Mouse (Mus musculus): Measurements from ENCODE around the gene Arhgap30. TPM values are rescaled to one million over a fixed set of nuclear protein-coding genes. Genes with fewer than 3 reads are reported as not detected.

Arhgap30 gene
- total and polyA plus RNA-seq, 2 experiments from 2014 or later: 0.52 to 0.84 TPM

DNA sequence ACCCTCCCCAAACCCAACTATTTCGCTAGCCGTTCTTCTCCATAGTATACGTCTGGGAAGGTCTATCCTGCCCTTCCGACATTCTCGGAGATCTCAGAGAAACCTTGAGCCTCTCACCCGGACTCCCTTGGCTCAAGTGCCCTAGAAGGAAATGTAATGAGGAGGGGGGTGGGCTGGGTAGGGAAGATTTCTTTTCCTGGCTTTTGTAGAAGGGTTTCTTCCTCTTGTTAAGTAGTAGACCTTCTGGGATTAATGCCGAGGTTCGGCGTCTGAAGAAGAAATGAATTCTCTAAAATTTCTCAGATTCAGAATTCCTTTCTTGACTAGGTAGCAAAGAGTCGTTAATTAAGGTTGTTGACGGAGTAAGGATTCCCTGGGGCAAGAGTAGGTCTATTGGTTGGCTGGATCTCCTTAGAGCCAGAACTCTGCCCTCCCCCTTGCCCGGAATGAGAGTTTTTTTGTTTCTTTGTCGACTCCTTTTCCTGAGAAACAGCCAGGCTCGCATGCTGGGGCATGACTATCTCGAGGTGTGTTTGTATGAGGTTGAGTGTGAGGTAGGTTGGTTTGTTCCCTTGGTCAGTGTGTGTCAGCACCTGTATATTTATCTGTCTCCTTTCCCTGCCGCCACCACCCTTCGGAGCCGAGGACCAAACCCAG, 49.4 kb downstream of the Arhgap30 start:
- H3K27ac ChIP-seq: no peak overlapping the region
- WGBS: 8% methylated on average over 18 of the region's 18 CpGs
- no peak for ATAC-seq

DNA sequence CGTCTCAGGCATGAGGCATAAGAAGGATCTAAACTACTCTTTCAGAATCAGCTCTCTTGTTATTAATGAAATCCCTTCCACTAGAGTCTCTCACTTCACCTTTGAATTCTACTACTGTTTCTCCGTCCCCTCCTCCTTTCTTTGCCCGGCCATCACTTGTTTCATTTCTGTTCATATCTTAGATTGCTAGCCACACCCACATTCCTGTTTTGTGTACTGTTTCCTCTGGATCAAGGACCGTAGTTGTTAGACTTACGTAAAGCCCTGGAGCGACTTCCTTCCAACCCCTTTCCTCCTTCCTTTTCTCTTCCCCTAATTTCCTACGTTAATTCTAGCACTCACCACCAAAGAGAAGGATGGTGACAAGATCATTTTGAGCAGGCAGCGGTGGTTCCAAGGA, 50.3 kb downstream of the Arhgap30 start:
- TF ChIP-seq CTCF (IDR thresholded peaks at IDR 0.05; ENCODE audit: low read depth): no peak
- WGBS: 62% methylated on average over 8 of the region's 8 CpGs
- H3K4me3 ChIP-seq (ENCODE audit: low read length): peak overlapping the region; percentile 42; the same call in 1 of the 2 replicates
- DNase-seq (ENCODE audit: low spot score) (no peak), ATAC-seq (no peak)
- H3K9ac ChIP-seq (replicated peaks; ENCODE audit: low read length): no peak overlapping the region
- no peaks in the 10 kb centered on the region for H3K36me3 ChIP-seq (ENCODE audit: insufficient read depth, low read length)
- no peaks in the 10 kb centered on the region for H3K27me3 ChIP-seq (ENCODE audit: insufficient read depth, low read length)
- no peaks in the 10 kb centered on the region for H3K9me3 ChIP-seq (ENCODE audit: low read length)
- peak overlapping the region; percentile 55; the same call in 1 of the 2 replicates for H3K4me2 ChIP-seq (ENCODE audit: low read depth, low read length)
- no peak overlapping the region for H3K27ac ChIP-seq
- 0 out of 2 replicates have a peak, but pooled peaks cover 5% of the 10 kb centered on the region for H3K4me1 ChIP-seq (ENCODE audit: insufficient read depth, low read length)

More for the DNA sequence above, 49.4 kb downstream of the Arhgap30 start:
- no peaks in the 10 kb centered on the region for H3K27me3 ChIP-seq (ENCODE audit: insufficient read depth, low read length)
- no peak for TF ChIP-seq CTCF (IDR thresholded peaks at IDR 0.05; ENCODE audit: low read depth)
- peak overlapping the region; percentile 51; the same call in 1 of the 2 replicates for H3K9ac ChIP-seq (replicated peaks; ENCODE audit: low read length)
- H3K4me3 ChIP-seq (ENCODE audit: low read length): peak overlapping the region; percentile 42
- no peaks in the 10 kb centered on the region for H3K36me3 ChIP-seq (ENCODE audit: insufficient read depth, low read length)
- H3K4me2 ChIP-seq (ENCODE audit: low read depth, low read length): peak overlapping the region; percentile 55
- no peak for DNase-seq (ENCODE audit: low spot score)
- 0 out of 2 replicates have a peak, but pooled peaks cover 5% of the 10 kb centered on the region for H3K4me1 ChIP-seq (ENCODE audit: insufficient read depth, low read length)
- H3K9me3 ChIP-seq (ENCODE audit: low read length): no peaks in the 10 kb centered on the region

- no peak overlapping the region for H3K9ac ChIP-seq (replicated peaks; ENCODE audit: low read length)
- 0 out of 2 replicates have a peak, but pooled peaks cover 5% of the 10 kb centered on the region for H3K4me1 ChIP-seq (ENCODE audit: insufficient read depth, low read length)
- no peaks in the 10 kb centered on the region for H3K27me3 ChIP-seq (ENCODE audit: insufficient read depth, low read length)
- 33% methylated on average over 9 of the region's 9 CpGs for WGBS
- 0 out of 2 replicates have a peak overlapping the region, but pooled peaks have one; percentile 55 for H3K4me2 ChIP-seq (ENCODE audit: low read depth, low read length)
- DNase-seq (ENCODE audit: low spot score) (peak; percentile 48), ATAC-seq (peak; percentile 19; the same call in 1 of the 2 replicates)
- no peaks in the 10 kb centered on the region for H3K36me3 ChIP-seq (ENCODE audit: insufficient read depth, low read length)
- H3K27ac ChIP-seq: peak overlapping the region; percentile 20; the same call in 1 of the 2 replicates
- H3K9me3 ChIP-seq (ENCODE audit: low read length): no peaks in the 10 kb centered on the region
- H3K4me3 ChIP-seq (ENCODE audit: low read length): no peak overlapping the region
- no peak for TF ChIP-seq CTCF (IDR thresholded peaks at IDR 0.05; ENCODE audit: low read depth)
Measured at GRCm38 (mm10) chr1:171440025-171440725, 51.4 kb downstream of the Arhgap30 start.

DNA sequence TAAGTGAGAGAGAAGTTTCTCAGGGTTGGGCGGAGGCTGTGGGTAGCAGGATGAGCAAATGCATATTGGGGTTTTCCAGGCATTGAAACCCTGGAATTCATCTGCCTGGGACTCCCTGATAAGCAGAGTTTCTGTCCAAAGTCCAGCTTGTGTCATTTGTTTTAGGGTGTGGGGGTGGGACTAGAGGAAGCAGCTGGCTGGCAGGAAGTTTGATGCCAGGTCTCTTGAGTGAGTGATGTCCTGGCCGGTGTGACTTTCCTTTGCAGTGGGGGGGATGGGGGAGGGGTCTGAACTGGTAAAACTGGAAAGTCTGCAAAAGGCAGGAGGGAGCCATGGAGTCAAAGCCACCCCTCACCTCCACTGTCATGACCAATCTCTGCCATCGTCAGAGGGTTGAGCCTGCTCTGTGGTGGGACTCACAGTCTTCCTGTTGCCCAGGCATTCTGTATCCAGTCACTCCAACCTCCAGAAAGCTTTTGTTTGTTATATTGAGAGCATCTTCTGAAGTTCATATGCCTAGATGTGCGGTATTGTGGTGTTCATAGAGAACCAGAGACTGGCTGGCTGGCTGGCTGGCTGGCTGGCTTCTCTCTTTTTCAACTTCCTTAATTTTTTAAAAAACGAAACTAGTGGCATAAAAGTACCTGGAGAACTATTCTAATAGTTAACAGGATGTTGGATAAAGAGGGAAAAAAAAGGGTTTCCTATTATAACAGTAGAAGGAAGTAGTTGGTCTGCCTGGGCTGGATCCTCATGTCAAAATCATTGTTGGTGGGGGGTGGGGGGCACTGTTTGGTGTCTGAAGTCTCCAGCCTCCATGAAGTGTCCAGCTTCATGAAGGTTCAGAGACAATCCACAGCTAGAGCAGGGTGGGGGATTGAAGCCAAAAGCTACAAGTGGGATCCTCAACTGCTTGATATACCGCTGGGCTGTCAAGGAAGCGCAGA, 53.0 kb downstream of the Arhgap30 start:
- no peak overlapping the region for H3K9ac ChIP-seq (replicated peaks; ENCODE audit: low read length)
- H3K27me3 ChIP-seq (ENCODE audit: insufficient read depth, low read length): no peaks in the 10 kb centered on the region
- no peak for ATAC-seq
- H3K4me3 ChIP-seq (ENCODE audit: low read length): no peak overlapping the region
- no peak overlapping the region for H3K27ac ChIP-seq
- DNase-seq (ENCODE audit: low spot score): no peak
- 0 out of 2 replicates have a peak, but pooled peaks cover 5% of the 10 kb centered on the region for H3K4me1 ChIP-seq (ENCODE audit: insufficient read depth, low read length)
- H3K36me3 ChIP-seq (ENCODE audit: insufficient read depth, low read length): no peaks in the 10 kb centered on the region
- no peak overlapping the region for H3K4me2 ChIP-seq (ENCODE audit: low read depth, low read length)
- no peak for TF ChIP-seq CTCF (IDR thresholded peaks at IDR 0.05; ENCODE audit: low read depth)
- no peaks in the 10 kb centered on the region for H3K9me3 ChIP-seq (ENCODE audit: low read length)
- WGBS: 55% methylated on average over 7 of the region's 7 CpGs

DNA sequence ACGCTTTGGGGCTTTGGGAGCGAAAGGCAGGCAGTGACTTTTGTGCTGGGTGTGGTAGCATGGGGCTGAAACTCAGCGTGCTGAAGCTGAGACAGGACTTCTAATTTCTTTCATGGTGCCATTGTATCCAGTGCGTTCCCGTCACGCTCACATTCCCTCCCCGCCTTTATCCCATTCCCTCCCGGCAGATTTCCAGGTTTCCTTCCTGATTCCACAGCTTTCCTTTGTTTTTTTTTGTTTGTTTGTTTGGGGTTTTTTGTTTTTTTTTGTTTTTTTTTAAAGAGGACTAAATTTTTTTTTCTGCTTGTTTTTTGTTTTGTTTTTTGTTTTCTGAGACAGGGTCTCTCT, 53.6 kb downstream of the Arhgap30 start:
- WGBS: 43% methylated on average over 8 of the region's 8 CpGs
- no peak overlapping the region for H3K4me2 ChIP-seq (ENCODE audit: low read depth, low read length)
- no peaks in the 10 kb centered on the region for H3K9me3 ChIP-seq (ENCODE audit: low read length)
- DNase-seq (ENCODE audit: low spot score) (no peak), ATAC-seq (no peak)
- TF ChIP-seq CTCF (IDR thresholded peaks at IDR 0.05; ENCODE audit: low read depth): no peak
- H3K4me1 ChIP-seq (ENCODE audit: insufficient read depth, low read length): 0 out of 2 replicates have a peak, but pooled peaks cover under 1% of the 10 kb centered on the region
- H3K9ac ChIP-seq (replicated peaks; ENCODE audit: low read length): no peak overlapping the region
- H3K4me3 ChIP-seq (ENCODE audit: low read length): no peak overlapping the region
- no peaks in the 10 kb centered on the region for H3K27me3 ChIP-seq (ENCODE audit: insufficient read depth, low read length)
- no peaks in the 10 kb centered on the region for H3K36me3 ChIP-seq (ENCODE audit: insufficient read depth, low read length)
- no peak overlapping the region for H3K27ac ChIP-seq

- Histone ChIP-seq H3K4me3 (ENCODE audit: low read length) (no peak overlapping the region), H3K4me1 (ENCODE audit: insufficient read depth, low read length) (no peaks in the 10 kb centered on the region)
Measured at GRCm38 (mm10) chr1:171445050-171445449, 56.3 kb downstream of the Arhgap30 start.

More at GRCm38 (mm10) chr1:171445050-171445449, 56.3 kb downstream of the Arhgap30 start:
- Histone ChIP-seq H3K9me3 (ENCODE audit: low read length) (no peaks in the 10 kb centered on the region), H3K27me3 (ENCODE audit: insufficient read depth, low read length) (no peaks in the 10 kb centered on the region), H3K27ac (no peak overlapping the region), H3K36me3 (ENCODE audit: insufficient read depth, low read length) (no peaks in the 10 kb centered on the region), H3K9ac (replicated peaks; ENCODE audit: low read length) (no peak overlapping the region), H3K4me2 (ENCODE audit: low read depth, low read length) (no peak overlapping the region)
- WGBS: 91% methylated on average over 5 of the region's 5 CpGs
- DNase-seq (ENCODE audit: low spot score): no peak
- TF ChIP-seq CTCF (IDR thresholded peaks at IDR 0.05; ENCODE audit: low read depth): no peak
- no peak for ATAC-seq

All from hindbrain, postnatal 0 days (tissue).